In the genomic region with DNA sequence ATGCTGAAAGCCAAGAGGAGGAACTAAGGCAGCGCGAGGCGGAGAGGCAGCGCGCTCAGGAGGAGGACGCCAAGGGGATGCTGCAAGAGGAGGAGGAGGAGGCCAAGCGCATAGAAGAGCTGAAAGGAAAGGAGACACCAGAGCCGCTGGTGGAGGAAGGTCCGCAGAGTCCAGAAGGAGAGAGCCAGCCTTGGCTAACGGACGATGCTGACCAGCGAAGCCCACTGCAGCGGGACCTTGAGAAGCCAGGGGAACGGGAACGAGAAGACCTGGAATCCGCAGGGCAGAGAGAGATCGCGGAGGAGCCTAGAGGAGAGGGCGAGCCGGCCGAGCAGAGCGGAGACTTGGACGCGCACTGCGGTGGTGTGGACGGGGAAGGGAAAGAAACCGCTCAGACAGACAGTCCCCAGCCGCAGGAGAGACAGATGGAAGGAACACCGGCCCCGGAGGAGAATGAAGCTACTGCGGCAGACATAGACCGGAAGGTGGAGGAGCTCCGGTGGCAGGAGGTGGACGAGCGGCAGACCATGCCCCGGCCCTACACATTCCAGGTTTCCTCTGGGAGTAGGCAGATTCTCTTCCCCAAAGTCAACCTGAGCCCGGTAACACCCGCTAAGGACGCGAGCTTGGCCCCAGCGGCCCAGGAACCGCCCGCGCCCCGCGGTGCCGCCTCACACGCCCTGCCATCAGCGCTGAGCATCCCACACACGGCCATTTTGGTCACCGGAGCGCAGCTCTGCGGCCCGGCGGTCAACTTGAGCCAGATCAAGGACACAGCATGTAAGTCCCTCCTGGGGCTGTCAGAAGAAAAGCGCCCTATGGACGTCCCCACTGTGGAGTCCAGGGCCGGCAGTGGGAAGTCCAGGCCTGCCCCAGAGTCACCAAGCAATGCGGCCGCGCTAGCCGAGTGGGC, we compare ENCODE assay signal across 9 mouse cellular contexts. TPM values are rescaled to one million over a fixed set of nuclear protein-coding genes. Genes with fewer than 3 reads are reported as not detected.
DNase-seq lines count a peak whose midpoint lies in the region; ATAC-seq and TF ChIP-seq lines count a peak whose summit lies in the region.
"Had no signal": no experiment of that assay in that cellular context is flagged by ENCODE, and none has a peak within 500 bp of the region (broad histone marks: within the 10 kb centered on the region; RNA-seq: fewer than 3 reads in every experiment).

No protein-coding gene starts in this region.

- TF ChIP-seq POLR2A in cortical plate, adult 2 months (IDR thresholded peaks at IDR 0.05; ENCODE audit: extremely low read depth, insufficient read depth, low read length) = no peak

- intact Hi-C loops in heart, postnatal 25 days (cut with DNase I) = no loop called here
- intact Hi-C loops in gastrocnemius, postnatal 14 days (cut with DNase I; ENCODE audit: low total_unique reads) = no loop called here

- H3K36me3 ChIP-seq in heart, embryonic 14.5 days (ENCODE audit: control insufficient read depth, insufficient read depth, low read length) = no peaks in the 10 kb centered on the region
- peaks cover 78% of the 10 kb centered on the region for H3K36me3 ChIP-seq in hindbrain, embryonic 10.5 days
- H3K36me3 ChIP-seq in midbrain, embryonic 11.5 days (ENCODE audit: control insufficient read depth, insufficient read depth, low read length) = peaks cover 11% of the 10 kb centered on the region; the same call in 1 of the 2 replicates

- no peak for TF ChIP-seq CTCF in cortical plate, adult 2 months (IDR thresholded peaks at IDR 0.05; ENCODE audit: extremely low read depth, insufficient read depth, low read length)

- peak overlapping the region; percentile 99 for H3K4me2 ChIP-seq in heart, embryonic 14.5 days (ENCODE audit: low read length)
- peak overlapping the region; percentile 38 for H3K4me2 ChIP-seq in midbrain, embryonic 11.5 days

- no peaks in the 10 kb centered on the region for H3K9me3 ChIP-seq in heart, embryonic 14.5 days (ENCODE audit: control insufficient read depth, low read length)
- H3K9me3 ChIP-seq in hindbrain, embryonic 10.5 days = 0 out of 2 replicates have a peak, but pooled peaks cover 2% of the 10 kb centered on the region
- no peaks in the 10 kb centered on the region for H3K9me3 ChIP-seq in midbrain, embryonic 11.5 days (ENCODE audit: control insufficient read depth, low read length)
- H3K9me3 ChIP-seq: G1E had no signal

- H3K27ac ChIP-seq in heart, embryonic 14.5 days (replicated peaks in 1 of 2; ENCODE audit: control insufficient read depth in 1 of 2, insufficient read depth in 1 of 2, low read depth in 2 of 2, low read length in 2 of 2) = peak overlapping the region; percentile 79 to 86
- H3K27ac ChIP-seq in cortical plate, adult 2 months (ENCODE audit: insufficient read depth, low read length) = no peak overlapping the region
- peak overlapping the region; percentile 53; the same call in 1 of the 2 replicates for H3K27ac ChIP-seq in hindbrain, embryonic 10.5 days
- H3K27ac ChIP-seq in midbrain, embryonic 11.5 days (ENCODE audit: low read depth, low read length) = no peak overlapping the region

- peak overlapping the region; percentile 88 for H3K9ac ChIP-seq in heart, embryonic 14.5 days (ENCODE audit: low read length)
- H3K9ac ChIP-seq in midbrain, embryonic 11.5 days (ENCODE audit: low read length) = peak overlapping the region; percentile 33

- H3K4me1 ChIP-seq in heart, embryonic 14.5 days (ENCODE audit: control insufficient read depth in 2 of 2, insufficient read depth in 2 of 2, low read length in 2 of 2) = peaks cover 15 to 40% of the 10 kb centered on the region in 2 experiments
- H3K4me1 ChIP-seq in cortical plate, adult 2 months (ENCODE audit: control insufficient read depth, insufficient read depth, low read length) = peaks cover 2% of the 10 kb centered on the region; the same call in 1 of the 2 replicates
- peaks cover 25% of the 10 kb centered on the region for H3K4me1 ChIP-seq in hindbrain, embryonic 10.5 days (replicated peaks)
- peaks cover 15% of the 10 kb centered on the region for H3K4me1 ChIP-seq in midbrain, embryonic 11.5 days (ENCODE audit: control insufficient read depth, insufficient read depth, low read length)

- H3K27me3 ChIP-seq in heart, embryonic 14.5 days (ENCODE audit: control insufficient read depth, insufficient read depth, low read length) = no peaks in the 10 kb centered on the region; the same call in 1 of the 2 replicates
- peaks cover 56% of the 10 kb centered on the region for H3K27me3 ChIP-seq in hindbrain, embryonic 10.5 days (ENCODE audit: insufficient read depth, poor library complexity, severe bottlenecking)
- H3K27me3 ChIP-seq in midbrain, embryonic 11.5 days (ENCODE audit: control insufficient read depth, insufficient read depth, low read length) = peaks cover 34% of the 10 kb centered on the region

- no peak for DNase-seq in heart, postnatal 25 days (ENCODE audit: low spot score)
- DNase-seq in hindbrain, embryonic 10.5 days (ENCODE audit: low spot score) = peak; percentile 55
- peak; percentile 94 for DNase-seq in midbrain, embryonic 11.5 days (ENCODE audit: low spot score, missing footprints)
- no peak for DNase-seq in spleen, postnatal 4 days (ENCODE audit: low spot score in 2 of 2)
- DNase-seq in layer of hippocampus, adult 9-10 months (ENCODE audit: low spot score) = no peak
- no peak for DNase-seq in gastrocnemius, postnatal 14 days

- 2% methylated on average over 61 of the region's 62 CpGs for WGBS in heart, embryonic 14.5 days
- 9% methylated on average over 62 of the region's 62 CpGs for WGBS in hindbrain, embryonic 10.5 days
- 8% methylated on average over 62 of the region's 62 CpGs for WGBS in midbrain, embryonic 11.5 days

- ATAC-seq in heart, embryonic 14.5 days (ENCODE audit: insufficient number of reproducible peaks, insufficient read depth, low FRiP score, low read depth) = peak; percentile 28; the same call in 1 of the 2 replicates
- no peak for ATAC-seq in midbrain, embryonic 11.5 days (ENCODE audit: low FRiP score)

- peak overlapping the region; percentile 60 to 62 for H3K4me3 ChIP-seq in heart, embryonic 14.5 days (ENCODE audit: control insufficient read depth in 1 of 2, insufficient read depth in 1 of 2, low read depth in 1 of 2, low read length in 2 of 2)
- peak overlapping the region; percentile 1; the same call in 1 of the 2 replicates for H3K4me3 ChIP-seq in cortical plate, adult 2 months (ENCODE audit: insufficient read depth, low read length)
- peak overlapping the region; percentile 46 for H3K4me3 ChIP-seq in hindbrain, embryonic 10.5 days
- peak overlapping the region; percentile 22 for H3K4me3 ChIP-seq in midbrain, embryonic 11.5 days (ENCODE audit: low read depth, low read length)

RNA-seq across cellular contexts. Expression of a gene that starts 48.0 kb away (rescaled TPM):
- 17.8 and 19.1 TPM in 2 replicates for polyA plus RNA-seq in heart, embryonic 14.5 days (2014; fragmentation: Nextera tagmentation; extraction: Ambion mirVana)
- 10 to 100 TPM; 14.4 to 15.4 TPM for total RNA-seq in heart, postnatal 25 days (2021)
- 21.5 and 27.3 TPM in 2 replicates for polyA plus RNA-seq in cortical plate, adult 2 months (2012; rRNA removed)
- polyA plus RNA-seq in hindbrain, embryonic 10.5 days (2016; fragmentation: Nextera tagmentation; extraction: Ambion mirVana) = 17.6 and 23.3 TPM in 2 replicates
- 15.6 and 17.3 TPM in 2 replicates for polyA plus RNA-seq in midbrain, embryonic 11.5 days (2014; fragmentation: Nextera tagmentation; extraction: Ambion mirVana)
- 1 to 10 TPM; 7.9 to 8.4 TPM for total RNA-seq in gastrocnemius, postnatal 14 days (2021)

Comparison
In these comparisons a context has a peak if more than half of its experiments do, and no peak if none do; other contexts are left out.
1. H3K27ac ChIP-seq: peak in heart, embryonic 14.5 days (2 of 2) and hindbrain, embryonic 10.5 days (single experiment); none in cortical plate, adult 2 months (single experiment) and midbrain, embryonic 11.5 days (single experiment).
2. H3K4me3 ChIP-seq: peak in every context shown above with its lines; median percentile 61 in heart, embryonic 14.5 days; 46 in hindbrain, embryonic 10.5 days; 22 in midbrain, embryonic 11.5 days; 1 in cortical plate, adult 2 months.
3. DNase-seq: peak in hindbrain, embryonic 10.5 days (single experiment) and midbrain, embryonic 11.5 days (single experiment); none in heart, postnatal 25 days (single experiment), spleen, postnatal 4 days (0 of 2), layer of hippocampus, adult 9-10 months (single experiment) and gastrocnemius, postnatal 14 days (single experiment).